Mouse (Mus musculus) adrenal gland, adult (tissue): ENCODE data around the gene Slamf1.

ENCODE experiments used
- DNase-seq, 2 experiments: peaks; one replicate each; pipeline ENCODE4 v3.0.0; 2022 to 2023; ENCODE audit warnings: low spot score in 1 of 2; ENCODE audit not compliant: inconsistent age in 2 of 2

The Slamf1 gene

DNA sequence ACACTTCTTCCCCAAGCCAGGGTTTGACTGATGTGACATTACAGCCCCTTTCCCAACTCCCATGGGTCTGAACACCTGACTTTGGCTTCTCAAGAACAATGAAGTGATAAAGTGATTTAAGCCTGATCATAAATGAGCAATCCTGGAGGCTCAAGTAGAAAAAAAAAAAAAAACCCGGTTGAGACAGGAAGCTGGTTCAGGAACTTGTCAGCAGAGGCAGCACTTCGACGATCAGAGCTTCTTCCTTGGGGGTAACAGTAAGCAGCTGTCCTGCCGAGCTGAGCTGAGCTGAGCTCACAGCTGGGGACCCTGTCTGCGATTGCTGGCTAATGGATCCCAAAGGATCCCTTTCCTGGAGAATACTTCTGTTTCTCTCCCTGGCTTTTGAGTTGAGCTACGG is at the start of gene Slamf1:
Gene Slamf1 (plus strand): TSS at position 230 of the 400 bp plus-strand sequence.
- DNase-seq = no peak

DNA sequence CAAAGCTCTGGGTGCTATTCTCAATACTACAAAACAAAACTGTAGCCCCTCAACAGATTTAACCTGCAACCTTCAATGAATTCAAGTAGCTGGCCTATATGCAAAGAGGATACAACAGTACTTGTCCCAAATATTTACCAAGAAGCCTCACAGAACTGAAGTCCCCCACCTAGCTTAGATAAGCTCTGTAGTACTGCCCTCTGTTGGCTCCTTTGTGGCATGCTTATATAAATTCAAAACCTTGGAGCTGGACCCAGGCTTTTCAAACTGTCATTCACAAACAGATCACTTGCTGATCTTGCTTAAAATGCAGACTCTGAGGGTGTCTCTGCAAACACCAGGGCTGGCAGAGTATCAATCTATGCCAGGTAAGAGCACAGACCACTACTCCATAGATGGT is 35.7 kb upstream of the Slamf1 start:
- no peak for DNase-seq

DNA sequence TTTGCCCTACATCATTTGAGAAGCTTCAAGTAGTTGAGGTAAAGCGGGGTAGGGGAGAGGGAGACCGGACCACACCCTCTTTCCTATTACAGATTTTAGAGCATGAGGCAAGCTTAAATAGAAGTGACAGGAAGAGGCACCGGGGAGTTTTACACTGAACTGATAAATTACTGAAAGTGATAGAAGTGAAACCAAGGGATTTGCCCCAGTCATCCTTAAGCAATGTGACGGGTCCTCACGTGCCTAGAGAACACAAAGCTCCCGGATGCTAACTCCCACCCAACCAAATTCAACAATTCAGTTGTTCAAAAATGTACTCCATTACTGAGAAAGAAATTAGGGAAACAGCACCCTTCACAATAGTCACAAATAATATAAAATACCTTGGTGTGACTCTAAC is 32.0 kb upstream of the Slamf1 start:
- no peak for DNase-seq

DNA sequence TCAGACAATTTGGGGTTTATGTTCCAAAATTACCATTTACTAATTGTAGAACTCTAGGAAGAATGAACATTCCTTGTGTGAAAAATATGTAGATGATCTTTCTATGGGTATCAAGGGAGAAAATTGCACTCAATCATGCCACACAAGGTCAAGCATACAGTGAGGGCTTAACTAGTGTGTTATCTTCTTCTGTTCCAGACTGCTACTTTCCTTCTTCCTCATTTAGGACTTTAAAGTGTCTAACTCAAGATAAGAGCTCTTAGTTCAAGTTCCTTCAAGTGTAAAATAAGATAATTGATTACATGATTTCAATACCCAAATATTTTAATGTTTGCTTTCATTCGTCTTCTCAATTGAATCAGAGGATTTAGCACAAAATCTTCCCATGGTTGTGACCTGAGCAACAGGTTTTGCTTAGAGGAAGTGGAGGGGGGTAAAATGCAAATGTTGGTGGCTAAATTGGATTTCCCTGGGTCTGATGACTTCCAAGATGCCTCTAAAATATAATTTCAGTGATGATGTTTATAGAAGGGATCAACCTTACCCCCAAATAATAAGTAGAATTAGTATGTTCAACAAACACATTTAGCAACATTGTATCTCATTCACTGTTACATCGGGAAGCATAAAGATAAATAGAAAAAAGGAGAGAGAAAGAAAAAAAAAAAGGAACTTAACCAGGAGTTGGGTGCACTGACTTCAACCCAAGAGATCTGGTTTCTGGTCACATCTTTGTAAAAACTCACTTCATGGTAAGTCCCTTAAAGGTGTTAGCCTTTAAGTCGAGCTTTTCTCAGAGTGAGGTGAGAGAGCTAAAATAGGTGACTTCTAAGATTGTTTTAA is 18.6 kb upstream of the Slamf1 start:
- no peak for DNase-seq

DNA sequence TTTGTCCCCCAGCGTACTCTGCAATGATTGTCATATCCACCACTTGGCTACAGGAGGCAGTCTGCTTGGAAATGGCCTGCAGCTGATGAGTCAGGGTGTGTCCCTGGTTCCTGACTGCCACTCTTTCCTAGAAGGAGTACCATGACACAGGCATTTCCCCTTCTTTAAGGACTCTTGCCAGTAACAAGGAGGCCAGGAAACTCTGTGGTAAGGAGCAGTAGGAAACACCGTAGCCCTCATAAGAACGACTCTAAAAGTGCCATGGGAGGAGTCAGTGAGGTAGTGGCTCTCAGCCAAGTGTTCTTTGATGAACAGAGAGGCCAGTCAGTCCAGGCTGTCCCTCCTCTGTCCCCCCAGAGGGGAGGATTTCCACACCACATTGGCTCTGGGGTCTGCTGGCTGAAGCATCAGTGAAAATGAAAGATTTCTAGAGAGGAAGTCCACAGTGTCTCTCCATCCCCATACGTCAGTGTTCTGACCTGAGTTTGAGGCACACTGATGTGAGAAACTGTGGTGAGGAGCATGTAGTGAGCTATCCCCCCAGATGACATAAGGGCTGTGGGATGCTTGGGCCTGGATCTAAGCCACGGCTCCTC is 5.0 kb upstream of the Slamf1 start:
- no peak for DNase-seq

DNA sequence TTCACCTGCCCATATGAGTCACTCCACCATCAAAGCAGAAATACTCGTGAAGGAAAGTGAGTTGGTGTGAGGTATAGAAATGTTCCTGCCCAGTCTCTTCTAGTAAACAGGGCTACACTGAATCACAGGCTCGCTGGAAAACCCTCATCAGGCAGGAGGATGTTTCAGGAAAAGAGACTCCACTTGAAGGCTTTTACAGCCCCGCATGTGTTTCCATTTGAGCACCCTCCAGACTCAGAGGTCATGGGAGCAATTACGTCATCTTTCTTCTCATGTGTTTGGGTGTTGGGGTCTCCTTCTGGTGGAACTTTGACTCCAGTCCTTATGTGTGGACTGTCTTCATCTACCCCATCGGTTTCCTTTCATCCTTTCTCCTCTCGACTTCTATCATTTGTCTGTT is 4.1 kb downstream of the Slamf1 start:
- DNase-seq = no peak

DNA sequence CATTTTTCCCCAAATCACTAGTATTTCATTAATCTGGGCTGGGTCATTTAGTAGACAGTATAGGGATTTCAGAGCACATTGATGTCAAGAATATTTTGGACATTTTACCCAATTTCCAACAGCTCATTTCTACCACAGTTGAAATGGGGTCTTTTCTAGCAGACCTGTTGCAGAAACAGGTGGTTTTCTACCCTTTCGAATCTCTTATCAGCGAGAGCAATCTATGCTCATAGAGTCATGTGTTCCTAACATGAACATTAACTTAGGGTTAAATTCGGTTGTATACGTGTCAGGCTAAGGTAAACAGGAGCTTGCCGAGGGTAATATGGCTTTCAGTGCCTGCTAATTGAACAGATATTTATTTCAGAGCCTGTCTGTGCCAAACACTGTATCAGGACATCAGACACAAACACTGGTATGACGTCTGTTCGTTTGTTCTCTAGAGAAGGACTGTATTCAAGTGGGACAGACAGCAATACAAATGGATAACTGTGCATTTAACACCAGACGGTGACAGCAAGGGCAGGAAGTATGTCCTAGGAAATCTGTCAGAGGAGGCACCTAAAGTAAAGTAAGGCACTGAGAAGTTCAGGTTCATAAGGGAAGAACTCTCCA is 5.3 kb downstream of the Slamf1 start:
- no peak for DNase-seq

DNA sequence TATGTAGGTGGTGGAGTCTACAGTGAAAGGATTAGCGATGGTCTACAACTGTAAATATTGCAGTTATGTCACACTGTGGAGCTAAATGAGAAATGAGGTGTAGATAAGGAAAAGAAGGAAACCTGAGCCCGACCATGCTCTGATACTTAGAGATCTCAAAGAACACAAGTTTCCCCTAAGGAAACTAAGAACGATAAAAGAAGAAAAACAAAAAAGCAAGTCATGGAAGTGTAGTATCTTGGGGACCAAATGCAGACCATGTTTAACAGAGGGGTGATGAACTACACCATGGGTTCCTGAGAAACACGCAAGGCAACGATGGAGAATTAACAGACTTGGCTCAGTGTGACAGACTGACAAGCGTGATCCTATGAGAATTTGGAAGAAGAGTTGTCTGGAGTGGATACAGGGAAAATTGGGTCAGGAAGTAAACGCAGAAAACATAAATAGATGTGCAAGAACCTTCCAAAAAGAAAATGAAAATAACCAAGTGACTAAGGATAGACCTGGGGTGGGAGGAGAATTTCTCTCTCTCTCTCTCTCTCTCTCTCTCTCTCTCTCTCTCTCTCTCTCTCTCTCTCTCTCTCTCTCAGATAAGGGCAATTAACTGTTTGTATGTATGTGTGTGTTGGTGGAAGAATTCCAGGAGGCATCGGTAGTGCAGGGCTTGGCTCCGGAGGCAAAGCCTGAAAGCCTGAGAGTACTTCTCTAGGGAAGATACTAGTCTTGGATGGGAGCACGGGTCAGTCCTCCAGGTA is 6.5 kb downstream of the Slamf1 start:
- DNase-seq = no peak

DNA sequence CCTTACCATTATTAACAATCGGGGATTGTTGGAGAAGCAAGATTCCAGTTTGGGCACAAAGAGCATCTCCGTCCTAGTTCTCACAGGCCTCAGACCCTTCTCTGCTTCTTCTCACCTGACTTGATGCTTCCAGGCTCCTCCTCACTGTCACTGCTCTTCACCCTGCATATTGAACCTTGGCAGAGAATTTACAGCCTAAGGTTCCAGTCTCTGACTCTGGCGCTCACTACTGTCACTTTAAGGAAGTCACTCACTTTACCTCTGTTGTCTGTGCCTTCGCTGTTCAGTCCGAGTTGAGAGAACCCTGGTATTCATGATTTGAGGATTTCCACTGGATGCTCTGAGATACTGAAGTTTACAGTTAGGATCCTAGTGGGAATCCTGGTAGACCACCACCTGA is 7.3 kb downstream of the Slamf1 start:
- DNase-seq = no peak

DNA sequence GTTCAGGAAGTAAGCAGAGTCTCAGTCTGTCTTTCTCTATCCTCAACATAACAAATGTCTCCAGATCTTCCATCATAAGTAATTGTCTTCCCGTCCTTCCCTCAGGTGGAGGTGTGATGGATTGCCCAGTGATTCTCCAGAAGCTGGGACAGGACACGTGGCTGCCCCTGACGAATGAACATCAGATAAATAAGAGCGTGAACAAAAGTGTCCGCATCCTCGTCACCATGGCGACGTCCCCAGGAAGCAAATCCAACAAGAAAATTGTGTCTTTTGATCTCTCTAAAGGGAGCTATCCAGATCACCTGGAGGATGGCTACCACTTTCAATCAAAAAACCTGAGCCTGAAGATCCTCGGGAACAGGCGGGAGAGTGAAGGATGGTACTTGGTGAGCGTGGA is 7.8 kb downstream of the Slamf1 start:
- no peak for DNase-seq

DNA sequence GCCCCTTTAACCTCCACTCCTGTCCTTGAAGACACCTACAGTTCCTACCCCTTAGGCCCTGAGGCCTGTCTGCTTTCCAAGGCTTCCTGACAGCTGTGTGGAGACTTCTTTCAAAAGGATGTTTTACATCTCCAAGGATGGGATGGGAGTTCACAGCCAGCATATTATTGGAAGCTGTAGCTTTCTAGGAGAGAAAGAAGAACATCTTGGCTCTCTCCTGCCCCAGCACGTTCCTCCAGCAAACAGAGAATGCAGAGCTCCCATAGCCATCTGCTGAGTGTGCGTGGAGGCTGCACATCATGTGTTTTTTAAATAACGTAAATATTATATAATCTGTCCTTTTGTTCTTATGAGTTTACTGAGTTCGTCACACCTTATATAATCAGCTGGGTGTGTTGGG is 8.9 kb downstream of the Slamf1 start:
- DNase-seq = no peak

DNA sequence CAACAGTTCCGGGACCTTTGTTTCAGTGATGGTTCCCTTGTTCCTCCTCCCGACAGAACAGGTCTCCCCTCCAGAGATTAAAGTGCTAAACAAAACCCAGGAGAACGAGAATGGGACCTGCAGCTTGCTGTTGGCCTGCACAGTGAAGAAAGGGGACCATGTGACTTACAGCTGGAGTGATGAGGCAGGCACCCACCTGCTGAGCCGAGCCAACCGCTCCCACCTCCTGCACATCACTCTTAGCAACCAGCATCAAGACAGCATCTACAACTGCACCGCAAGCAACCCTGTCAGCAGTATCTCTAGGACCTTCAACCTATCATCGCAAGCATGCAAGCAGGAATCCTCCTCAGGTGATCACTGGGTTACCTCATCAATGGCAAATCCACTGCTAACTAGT is 10.1 kb downstream of the Slamf1 start:
- DNase-seq = no peak

DNA sequence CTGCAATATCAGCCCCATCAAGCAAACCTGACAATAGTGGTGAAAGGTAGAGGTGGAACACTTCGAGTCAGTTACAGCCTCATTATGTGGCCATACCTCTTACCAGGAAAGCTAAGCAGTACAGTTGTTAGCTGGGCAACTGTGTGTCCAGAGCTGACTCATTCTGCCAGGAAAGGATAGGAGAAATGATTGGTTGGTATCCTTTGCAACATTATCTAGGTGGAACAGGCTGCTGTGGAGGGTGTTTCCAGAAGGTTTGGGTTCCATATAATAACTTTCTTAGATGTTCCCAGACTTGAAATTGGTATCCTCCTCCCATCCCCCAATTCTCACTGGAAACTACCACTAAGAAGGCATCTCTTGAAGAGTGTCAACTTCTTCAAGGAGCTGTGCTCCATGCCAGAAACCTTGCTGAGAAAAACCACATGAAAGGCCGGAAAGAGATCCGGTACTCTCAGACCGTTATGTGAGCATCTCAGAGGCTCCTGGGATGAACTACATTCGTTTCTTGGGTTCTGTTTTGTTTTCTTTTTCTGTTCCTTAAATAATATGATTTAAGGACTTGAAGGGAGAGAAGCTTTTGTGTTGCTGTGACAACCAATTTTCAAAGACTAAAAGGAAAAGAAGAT is 15.5 kb downstream of the Slamf1 start:
- DNase-seq = no peak

DNA sequence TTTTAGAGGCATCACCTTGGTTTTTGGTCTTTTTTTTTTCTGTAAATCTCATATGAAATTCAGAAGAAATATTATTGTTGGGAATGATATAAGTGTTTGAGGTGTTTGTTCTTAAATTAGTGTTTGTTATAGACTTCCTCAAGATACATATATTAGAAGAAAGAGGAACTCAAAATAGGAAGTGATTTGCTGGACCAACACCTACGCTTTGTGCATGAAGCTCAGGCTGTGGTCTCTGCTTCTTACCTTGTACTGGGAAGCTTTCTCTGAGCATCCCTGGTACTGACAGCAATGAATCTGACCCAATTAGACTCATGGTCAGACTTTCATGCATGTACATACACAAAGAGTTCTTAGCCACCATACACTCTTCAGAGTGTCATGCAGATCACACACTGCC is 18.9 kb downstream of the Slamf1 start:
- no peak for DNase-seq

DNA sequence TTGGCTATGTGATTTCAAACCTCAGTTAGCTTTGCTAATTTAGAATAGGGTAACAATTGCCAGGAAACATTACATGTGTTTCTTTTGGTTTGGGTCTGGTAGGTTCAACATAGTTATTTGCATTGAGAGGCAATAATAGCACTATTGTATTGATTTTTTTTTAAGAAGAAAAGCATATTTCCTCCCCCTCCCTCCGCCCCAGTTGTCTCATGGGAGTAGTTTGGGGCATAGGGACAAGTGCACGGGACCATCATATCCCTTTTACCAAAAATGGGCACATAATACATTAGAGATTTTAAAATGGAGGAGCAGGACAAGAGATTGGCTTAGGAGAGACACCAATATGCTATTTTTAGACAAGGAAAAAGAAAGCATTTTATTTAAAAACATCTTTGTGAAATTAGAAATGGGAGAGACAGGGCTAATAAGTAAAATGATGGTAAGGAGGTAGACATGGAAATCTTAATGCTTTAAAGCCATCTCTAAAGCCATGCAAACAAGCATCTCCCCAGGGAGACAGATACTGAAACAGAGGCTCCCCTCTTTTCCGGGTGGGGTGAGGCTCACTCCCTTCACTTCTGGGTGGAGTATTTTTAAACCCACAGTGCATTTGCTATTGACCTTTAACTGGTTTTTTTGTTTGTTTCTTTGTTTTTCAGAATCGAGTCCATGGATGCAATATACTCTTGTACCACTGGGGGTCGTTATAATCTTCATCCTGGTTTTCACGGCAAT is 20.5 kb downstream of the Slamf1 start:
- no peak for DNase-seq

DNA sequence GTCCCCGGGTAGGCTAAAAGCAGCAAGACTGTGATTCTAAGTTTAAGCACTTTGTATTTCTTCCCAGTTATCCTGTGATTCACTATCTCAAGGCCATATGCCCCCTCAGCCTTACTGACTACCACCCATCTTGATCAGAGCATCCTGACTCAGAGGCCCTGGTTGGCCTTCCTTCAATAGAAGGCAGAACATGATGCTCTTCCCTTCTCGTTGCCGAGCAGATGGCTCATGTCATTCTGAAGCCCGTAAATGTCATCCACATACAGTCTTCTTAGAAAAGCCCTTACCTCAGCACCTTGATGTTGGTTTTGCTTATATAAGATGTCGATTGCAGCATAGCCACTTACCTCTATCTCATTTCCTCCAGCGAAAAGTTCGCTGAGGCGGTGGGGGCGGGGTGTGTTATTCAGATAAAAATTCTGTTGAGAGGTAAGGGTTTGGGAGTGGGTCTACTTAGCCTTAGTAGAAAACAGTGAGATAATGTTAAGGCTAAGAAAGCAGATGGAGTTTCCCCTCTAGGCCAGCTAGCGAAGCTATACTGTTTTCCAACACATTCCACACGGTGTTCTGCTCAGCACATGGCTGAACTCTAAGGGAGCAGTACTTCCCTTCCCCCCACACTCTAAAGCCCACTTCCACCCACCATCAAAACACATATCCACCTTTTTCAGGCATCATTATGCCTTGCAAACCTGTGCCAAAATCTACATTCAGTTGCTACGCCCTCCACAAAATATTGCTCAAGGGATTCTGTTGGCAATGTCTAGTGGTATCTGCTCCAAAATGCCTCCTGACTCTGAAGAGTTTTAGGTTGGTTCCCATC is 21.7 kb downstream of the Slamf1 start:
- DNase-seq = peak in 1 of 2 experiments; percentile 5

DNA sequence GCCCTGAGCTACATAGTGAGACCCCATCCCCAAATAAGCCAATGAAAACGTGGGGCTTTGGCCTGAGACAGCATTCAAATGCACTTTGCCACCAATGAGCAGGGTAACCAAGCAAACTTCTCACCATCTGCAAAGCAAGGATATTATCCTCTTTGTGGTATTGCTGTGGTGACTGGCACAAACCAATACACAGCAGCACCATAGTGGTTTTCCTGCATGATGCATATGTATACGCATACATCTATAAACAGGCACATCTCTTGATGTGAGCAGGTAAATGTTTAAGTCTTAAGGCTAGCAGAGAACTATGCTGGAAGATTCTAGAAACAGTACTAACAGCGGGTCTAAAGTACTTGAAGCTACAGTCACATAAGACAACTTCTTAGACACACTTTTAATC is 22.5 kb downstream of the Slamf1 start:
- no peak for DNase-seq

DNA sequence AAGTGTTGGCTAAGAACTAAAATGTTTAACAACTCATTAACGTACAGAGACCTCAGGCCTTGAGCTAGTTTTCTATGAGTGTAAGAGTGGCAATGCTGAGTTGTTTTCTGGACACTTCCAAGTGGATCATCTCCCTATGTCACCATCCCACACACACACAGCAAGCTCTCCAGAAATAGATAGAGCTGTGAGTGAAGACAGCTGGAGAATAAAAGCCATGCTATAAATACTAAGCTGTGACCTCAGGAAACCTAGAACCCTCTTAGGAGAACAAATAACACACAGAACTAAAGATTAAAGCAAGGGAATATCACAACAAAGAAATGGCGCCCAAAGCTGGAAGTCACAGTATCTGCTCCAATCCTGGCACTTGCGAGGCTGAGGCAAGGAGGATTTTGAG is 24.6 kb downstream of the Slamf1 start:
- DNase-seq = no peak

DNA sequence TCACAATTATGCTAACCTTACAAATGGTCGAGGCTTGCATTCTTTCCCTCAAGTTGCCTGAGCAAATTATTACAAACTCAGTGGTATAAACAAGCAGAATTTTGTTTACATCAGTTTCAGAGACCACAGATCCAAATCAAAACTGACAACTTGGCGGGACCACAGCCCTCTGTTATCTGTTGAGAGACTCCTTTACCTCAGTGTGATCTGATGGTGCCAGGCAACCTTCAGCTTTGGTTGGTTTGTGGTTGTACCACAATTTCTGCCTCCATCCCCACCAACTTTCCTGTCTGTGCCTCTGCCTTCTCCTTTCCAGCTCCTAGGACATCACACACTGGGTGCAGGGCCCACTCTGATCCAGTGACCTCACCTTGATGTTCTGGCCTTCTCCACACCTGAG is 29.3 kb downstream of the Slamf1 start:
- no peak for DNase-seq

DNA sequence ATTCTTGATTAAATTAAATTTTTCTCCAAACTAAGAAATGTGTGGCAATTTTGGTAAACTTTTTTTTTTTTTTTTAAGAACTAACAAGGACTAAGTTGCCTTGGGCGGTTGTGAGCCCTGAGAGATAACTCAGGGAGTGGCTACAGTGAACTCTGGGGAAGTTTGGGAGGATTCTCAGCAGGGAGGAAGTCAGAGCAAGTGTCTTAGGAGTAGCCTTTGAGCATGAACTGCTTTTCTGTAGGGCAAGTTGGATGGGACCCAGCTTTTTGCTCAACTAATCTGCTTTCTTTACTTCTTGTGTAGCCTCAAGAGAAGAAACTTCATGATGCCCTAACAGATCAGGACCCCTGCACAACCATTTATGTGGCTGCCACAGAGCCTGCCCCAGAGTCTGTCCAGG is 30.9 kb downstream of the Slamf1 start:
- DNase-seq = no peak
